14 mouse cellular contexts compared by ENCODE assay signal in genomic region chr15:9074139-9074538, GRCm38 (mm10). TPM values are rescaled to one million over a fixed set of nuclear protein-coding genes. Genes with fewer than 3 reads are reported as not detected.
DNase-seq lines count a peak whose midpoint lies in the region; ATAC-seq and TF ChIP-seq lines count a peak whose summit lies in the region.
"Had no signal": no experiment of that assay in that cellular context is flagged by ENCODE, and none has a peak within 500 bp of the region (broad histone marks: within the 10 kb centered on the region; RNA-seq: fewer than 3 reads in every experiment).

No protein-coding gene starts in this region.

- H3K9me3 ChIP-seq in erythroblast, embryonic 14.5 days (ENCODE audit: control insufficient read depth, low read length) = no peaks in the 10 kb centered on the region
- H3K9me3 ChIP-seq in stomach, embryonic 15.5 days = no peaks in the 10 kb centered on the region
- no peaks in the 10 kb centered on the region for H3K9me3 ChIP-seq in stomach, postnatal 0 days (ENCODE audit: control insufficient read depth, low read length)
- H3K9me3 ChIP-seq in stomach, embryonic 16.5 days (replicated peaks; ENCODE audit: control insufficient read depth, low read length) = no peaks in the 10 kb centered on the region
- H3K9me3 ChIP-seq: embryonic facial prominence, embryonic 15.5 days; neural tube, embryonic 12.5 days had no signal

- H3K4me3 ChIP-seq in erythroblast, embryonic 14.5 days (replicated peaks) = peak overlapping the region; percentile 89
- H3K4me3 ChIP-seq in stomach, embryonic 15.5 days (replicated peaks) = no peak overlapping the region
- no peak overlapping the region for H3K4me3 ChIP-seq in stomach, postnatal 0 days (ENCODE audit: low read depth, low read length)
- peak overlapping the region; percentile 92; the same call in 1 of the 2 replicates for H3K4me3 ChIP-seq in stomach, embryonic 16.5 days (replicated peaks; ENCODE audit: low read length)
- H3K4me3 ChIP-seq: neural tube, embryonic 12.5 days had no signal

- no peak for TF ChIP-seq CTCF in stomach, postnatal 0 days (IDR thresholded peaks at IDR 0.05; ENCODE audit: low read depth)

- TF ChIP-seq EP300 in stomach, postnatal 0 days (optimal IDR thresholded peaks at IDR 0.05) = no peak

- H3K4me1 ChIP-seq in erythroblast, embryonic 14.5 days (ENCODE audit: control insufficient read depth) = peaks cover 72% of the 10 kb centered on the region
- H3K4me1 ChIP-seq in stomach, embryonic 15.5 days = peaks cover 25% of the 10 kb centered on the region
- H3K4me1 ChIP-seq in stomach, postnatal 0 days (replicated peaks; ENCODE audit: control insufficient read depth, insufficient read depth) = peaks cover 10% of the 10 kb centered on the region; the same call in 1 of the 2 replicates
- H3K4me1 ChIP-seq in stomach, embryonic 16.5 days (ENCODE audit: control insufficient read depth, insufficient read depth, low read length) = peaks cover 46% of the 10 kb centered on the region

- WGBS in stomach, embryonic 15.5 days = 22% methylated on average over 2 of the region's 2 CpGs
- 24% methylated on average over 2 of the region's 2 CpGs for WGBS in stomach, postnatal 0 days
- 11% methylated on average over 2 of the region's 2 CpGs for WGBS in stomach, embryonic 16.5 days

- H3K9ac ChIP-seq in stomach, embryonic 15.5 days = no peak overlapping the region
- H3K9ac ChIP-seq in stomach, postnatal 0 days (ENCODE audit: low read length) = no peak overlapping the region
- H3K9ac ChIP-seq in stomach, embryonic 16.5 days (ENCODE audit: low read length) = no peak overlapping the region
- H3K9ac ChIP-seq: embryonic facial prominence, embryonic 15.5 days; neural tube, embryonic 12.5 days had no signal

- no peaks in the 10 kb centered on the region for H3K27me3 ChIP-seq in erythroblast, embryonic 14.5 days (ENCODE audit: control insufficient read depth)
- no peaks in the 10 kb centered on the region for H3K27me3 ChIP-seq in stomach, embryonic 15.5 days (replicated peaks)
- no peaks in the 10 kb centered on the region for H3K27me3 ChIP-seq in stomach, postnatal 0 days (ENCODE audit: control insufficient read depth, insufficient read depth, low read length)
- no peaks in the 10 kb centered on the region for H3K27me3 ChIP-seq in stomach, embryonic 16.5 days (ENCODE audit: control insufficient read depth, insufficient read depth, low read length)
- H3K27me3 ChIP-seq: embryonic facial prominence, embryonic 15.5 days; neural tube, embryonic 12.5 days had no signal

- H3K27ac ChIP-seq in stomach, embryonic 15.5 days = peak overlapping the region; percentile 27; the same call in 1 of the 2 replicates
- no peak overlapping the region for H3K27ac ChIP-seq in stomach, postnatal 0 days (replicated peaks)
- no peak overlapping the region for H3K27ac ChIP-seq in stomach, embryonic 16.5 days (ENCODE audit: low read length)
- H3K27ac ChIP-seq: embryonic facial prominence, embryonic 15.5 days; neural tube, embryonic 12.5 days had no signal

- peaks cover 74% of the 10 kb centered on the region for H3K36me3 ChIP-seq in erythroblast, embryonic 14.5 days (ENCODE audit: control insufficient read depth)
- H3K36me3 ChIP-seq in stomach, embryonic 15.5 days = no peaks in the 10 kb centered on the region
- no peaks in the 10 kb centered on the region for H3K36me3 ChIP-seq in stomach, postnatal 0 days (ENCODE audit: control insufficient read depth, insufficient read depth, low read length)
- H3K36me3 ChIP-seq in stomach, embryonic 16.5 days (ENCODE audit: control insufficient read depth, insufficient read depth, low read length) = no peaks in the 10 kb centered on the region
- H3K36me3 ChIP-seq: embryonic facial prominence, embryonic 15.5 days; neural tube, embryonic 12.5 days had no signal

- H3K4me2 ChIP-seq in stomach, embryonic 15.5 days = no peak overlapping the region
- no peak overlapping the region for H3K4me2 ChIP-seq in stomach, postnatal 0 days (replicated peaks; ENCODE audit: low read depth)
- no peak overlapping the region; the same call in 1 of the 2 replicates for H3K4me2 ChIP-seq in stomach, embryonic 16.5 days (ENCODE audit: low read depth, low read length)

- no peak for ATAC-seq in erythroblast, adult 5-6 weeks (replicated peaks; ENCODE audit: low FRiP score, poor library complexity, severe bottlenecking)
- ATAC-seq in stomach, embryonic 15.5 days (ENCODE audit: insufficient read depth, low FRiP score, low read depth) = no peak
- ATAC-seq in stomach, postnatal 0 days (ENCODE audit: low FRiP score, low TSS enrichment) = no peak
- ATAC-seq in stomach, embryonic 16.5 days (ENCODE audit: insufficient read depth, low FRiP score) = no peak

- peak; percentile 62 for DNase-seq in kidney, adult 9 months
- no peak for DNase-seq in kidney, adult 11 months
- DNase-seq in stomach, postnatal 0 days (ENCODE audit: low spot score) = no peak
- no peak for DNase-seq in gastrocnemius, postnatal 10 days
- DNase-seq: cerebellum, postnatal 25 days; layer of hippocampus, adult 9-11 months; midbrain, embryonic 14.5 days; thymus, postnatal 14 days had no signal

RNA-seq across cellular contexts. Expression of gene Nadk2, which starts 3.1 kb away (rescaled TPM):
- polyA plus RNA-seq in erythroblast, embryonic 14.5 days (2012) = 7.3 and 10.8 TPM in 2 replicates
- 252 and 320 TPM in 2 replicates for total RNA-seq in erythroblast, adult 5-6 weeks (2015; ENCODE audit: low replicate concordance)
- total RNA-seq in erythroblast, adult 5-6 weeks (2017; ENCODE audit: low replicate concordance) = 514 and 775 TPM in 2 replicates
- 38.6 and 40.0 TPM in 2 replicates for polyA plus RNA-seq in stomach, embryonic 15.5 days (2015; fragmentation: Nextera tagmentation; extraction: Ambion mirVana)
- 13.3 and 13.7 TPM in 2 replicates for polyA plus RNA-seq in stomach, postnatal 0 days (2015; fragmentation: Nextera tagmentation; extraction: Ambion mirVana)
- 21.2 and 29.7 TPM in 2 replicates for polyA plus RNA-seq in stomach, embryonic 16.5 days (2015; fragmentation: Nextera tagmentation; extraction: Ambion mirVana)
- 10 to 100 TPM; 24.0 to 26.6 TPM for total RNA-seq in gastrocnemius, postnatal 10 days (2021)

Comparison
In these comparisons a context has a peak if more than half of its experiments do, and no peak if none do; other contexts are left out.
1. H3K4me3 ChIP-seq: peak in erythroblast, embryonic 14.5 days (single experiment) and stomach, embryonic 16.5 days (single experiment); none in stomach, embryonic 15.5 days (single experiment) and stomach, postnatal 0 days (single experiment).